Mouse (Mus musculus) hindbrain, embryonic 14.5 days (tissue): ENCODE measurements around the gene Lrrfip1. TPM values are rescaled to one million over a fixed set of nuclear protein-coding genes. Genes with fewer than 3 reads are reported as not detected.
A peak's percentile ranks its signal among the peaks of the same experiment; 100 is the strongest.

ENCODE experiments used
- ATAC-seq: fragments of 200-750 bp; cut with Nextera tagmentation; 2 replicates; pipeline ENCODE4 v1.8.0; 2017; ENCODE audit warnings: moderate number of reproducible peaks, mild to moderate bottlenecking, moderate TSS enrichment, moderate library complexity; ENCODE audit not compliant: low FRiP score
- DNase-seq: peaks from one replicate; pipeline ENCODE4 v3.0.0-alpha.2; 2015; ENCODE audit warnings: low spot score
- H3K27ac ChIP-seq: fragments of 300-500 bp; sonication (generic); 2 replicates; pipeline ENCODE4 v1.5.1; 2014; ENCODE audit warnings: mild to moderate bottlenecking, moderate library complexity
- H3K27me3 ChIP-seq: fragments of 300-500 bp; sonication (generic); 2 replicates; pipeline ENCODE4 v1.6.1; 2014; ENCODE audit warnings: mild to moderate bottlenecking, low read length, mixed read lengths; ENCODE audit not compliant: control insufficient read depth, insufficient read depth
- H3K36me3 ChIP-seq: fragments of 300-500 bp; sonication (generic); replicated peaks from 2 replicates; pipeline ENCODE4 v1.6.1; 2014; ENCODE audit not compliant: control insufficient read depth, insufficient read depth
- H3K4me1 ChIP-seq: fragments of 300-500 bp; sonication (generic); replicated peaks from 2 replicates; pipeline ENCODE4 v1.6.1; 2014; ENCODE audit warnings: antibody characterized with exemption, low read length, mixed read lengths; ENCODE audit not compliant: control insufficient read depth, insufficient read depth
- H3K4me2 ChIP-seq: fragments of 300-500 bp; sonication (generic); replicated peaks from 2 replicates; pipeline ENCODE4 v1.6.1; 2014; ENCODE audit warnings: mild to moderate bottlenecking, moderate library complexity
- H3K4me3 ChIP-seq: fragments of 300-500 bp; sonication (generic); replicated peaks from 2 replicates; pipeline ENCODE4 v1.5.1; 2014; ENCODE audit warnings: mild to moderate bottlenecking, low read length
- H3K9ac ChIP-seq: fragments of 300-500 bp; sonication (generic); 2 replicates; pipeline ENCODE4 v1.6.1; 2014
- H3K9me3 ChIP-seq: fragments of 300-500 bp; sonication (generic); 2 replicates; pipeline ENCODE4 v1.6.1; 2016; ENCODE audit warnings: low read length; ENCODE audit not compliant: control insufficient read depth
- WGBS: fragments of 180-500 bp; shearing (Covaris S2); extraction: QIAGEN DNeasy Blood & Tissue Kit; methylation state at CpG from one replicate; pipeline ENCODE4 v1.1.7; 2014; 5-methylcytosine and 5-hydroxymethylcytosine counted together
- polyA plus RNA-seq: library from polyadenylated mRNA; unstranded; fragments of >200 nt; fragmentation: Nextera tagmentation; extraction: Ambion mirVana; gene quantifications from 2 replicates; pipeline ENCODE4 v1.2.1, GENCODE M21; 2014

The Lrrfip1 gene
- polyA plus RNA-seq, 1 experiment from 2014 or later: 39.5 TPM

DNA sequence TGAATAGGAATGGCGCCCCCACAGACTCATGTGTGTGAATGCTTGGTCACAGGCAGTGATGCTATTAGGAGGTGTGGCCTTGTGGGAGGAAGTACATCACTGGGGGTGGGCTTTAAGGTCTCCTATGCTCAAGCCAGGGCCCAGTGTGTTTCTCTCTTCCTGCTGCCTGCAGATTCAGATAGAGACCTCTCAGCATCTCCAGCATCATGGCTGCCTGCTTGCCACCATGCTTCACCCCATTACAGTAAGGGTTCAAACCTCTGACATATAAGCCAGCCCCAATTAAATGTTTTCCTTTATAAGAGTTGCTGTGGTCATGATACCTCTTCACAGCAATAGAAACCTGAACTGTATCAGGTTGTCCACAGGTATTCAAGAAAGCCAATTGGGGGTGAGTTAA is 2.6 kb upstream of the Lrrfip1 start:
- Histone ChIP-seq H3K4me3 (no peak overlapping the region), H3K27ac (no peak overlapping the region), H3K9ac (no peak overlapping the region), H3K27me3 (no peaks in the 10 kb centered on the region), H3K9me3 (0 out of 2 replicates have a peak, but pooled peaks cover 3% of the 10 kb centered on the region), H3K36me3 (no peaks in the 10 kb centered on the region), H3K4me2 (no peak overlapping the region), H3K4me1 (peaks cover 14% of the 10 kb centered on the region; the same call in 1 of the 2 replicates)
- ATAC-seq: no peak
- no peak for DNase-seq
- WGBS: 97% methylated on average over 1 of the region's 1 CpGs

- WGBS: 86% methylated on average over 4 of the region's 4 CpGs
- 0 out of 2 replicates have a peak, but pooled peaks cover 3% of the 10 kb centered on the region for H3K9me3 ChIP-seq
- DNase-seq: no peak
- no peaks in the 10 kb centered on the region for H3K27me3 ChIP-seq
- ATAC-seq: no peak
- H3K4me3 ChIP-seq: no peak overlapping the region
- no peaks in the 10 kb centered on the region for H3K36me3 ChIP-seq
- H3K4me1 ChIP-seq: peaks cover 14% of the 10 kb centered on the region; the same call in 1 of the 2 replicates
- H3K27ac ChIP-seq: no peak overlapping the region
- no peak overlapping the region for H3K4me2 ChIP-seq
- no peak overlapping the region for H3K9ac ChIP-seq
Measured at GRCm38 (mm10) chr1:90997136-90997535, 1.4 kb upstream of the Lrrfip1 start.

DNA sequence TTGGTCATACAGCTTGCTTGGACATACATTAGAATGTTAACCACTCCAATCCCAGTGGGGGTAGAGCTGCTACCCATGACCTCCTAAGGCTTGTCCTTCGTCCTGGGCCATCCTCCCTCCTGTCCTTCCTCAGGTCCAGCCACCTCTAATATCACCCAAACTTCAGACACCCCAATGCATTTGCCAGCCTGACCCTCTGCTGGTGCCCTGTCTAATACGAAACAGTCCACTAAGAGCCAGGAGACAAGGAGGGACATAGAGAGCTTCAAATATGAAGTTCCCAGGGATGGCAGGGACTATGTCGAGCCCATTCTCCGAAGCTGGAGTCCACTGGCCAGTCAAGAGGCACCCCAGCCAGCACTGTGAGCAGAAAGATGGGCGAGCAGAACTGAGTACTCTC is 896 bp upstream of the Lrrfip1 start:
- Histone ChIP-seq H3K4me1 (peaks cover 14% of the 10 kb centered on the region; the same call in 1 of the 2 replicates), H3K27me3 (no peaks in the 10 kb centered on the region), H3K9ac (peak overlapping the region; percentile 81), H3K4me3 (peak overlapping the region; percentile 56), H3K36me3 (no peaks in the 10 kb centered on the region), H3K4me2 (peak overlapping the region; percentile 82), H3K27ac (no peak overlapping the region), H3K9me3 (0 out of 2 replicates have a peak, but pooled peaks cover 3% of the 10 kb centered on the region)
- WGBS: 87% methylated on average over 5 of the region's 5 CpGs
- ATAC-seq: no peak
- no peak for DNase-seq

DNA sequence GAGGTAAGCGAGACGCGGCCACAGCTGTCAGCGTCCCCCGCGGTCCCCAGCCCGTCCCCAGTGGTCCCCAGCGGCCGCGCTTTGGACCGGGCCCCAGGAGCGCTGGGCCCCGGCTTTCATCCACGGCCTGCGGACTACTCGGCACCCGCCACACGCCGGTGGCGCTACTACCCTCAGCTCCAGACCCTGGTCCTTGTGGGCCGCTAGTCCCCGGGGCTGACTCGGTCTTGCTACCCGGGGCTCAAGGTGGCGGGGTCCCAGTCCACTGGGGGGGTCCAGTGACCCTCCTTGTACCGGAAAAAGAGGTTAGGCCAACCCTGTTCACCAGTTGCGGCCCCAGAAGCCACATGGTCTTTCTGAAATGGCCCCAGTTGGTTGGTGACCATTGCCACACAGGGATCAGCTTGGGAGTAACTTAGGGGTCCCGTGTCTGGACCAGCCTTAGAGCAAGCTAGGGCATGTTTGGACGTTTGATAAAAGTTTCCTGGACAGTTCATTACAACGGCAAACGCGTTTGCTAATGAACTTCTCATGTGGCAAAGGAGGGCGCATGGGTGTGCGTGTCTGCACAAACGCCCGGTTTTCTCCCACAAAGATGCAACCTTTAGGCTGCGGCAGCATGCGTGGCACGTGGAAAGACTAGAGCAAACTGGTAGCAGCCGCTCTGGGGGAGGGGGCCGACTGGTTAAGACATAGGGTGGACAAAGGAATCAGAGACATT is 514 bp downstream of the Lrrfip1 start:
- Histone ChIP-seq H3K27ac (peak overlapping the region; percentile 60), H3K4me1 (peaks cover 14% of the 10 kb centered on the region; the same call in 1 of the 2 replicates), H3K4me2 (peak overlapping the region; percentile 82), H3K27me3 (no peaks in the 10 kb centered on the region), H3K4me3 (peak overlapping the region; percentile 56), H3K36me3 (no peaks in the 10 kb centered on the region), H3K9ac (peak overlapping the region; percentile 81), H3K9me3 (0 out of 2 replicates have a peak, but pooled peaks cover 3% of the 10 kb centered on the region)
- DNase-seq: peak; percentile 41
- ATAC-seq: peak; percentile 74
- 2% methylated on average over 40 of the region's 41 CpGs for WGBS

GRCm38 (mm10) chr1:90999911-91000601 is 1.5 kb downstream of the Lrrfip1 start:
- H3K4me3 ChIP-seq: peak overlapping the region; percentile 56
- 70% methylated on average over 10 of the region's 10 CpGs for WGBS
- no peak overlapping the region for H3K27ac ChIP-seq
- H3K4me2 ChIP-seq: peak overlapping the region; percentile 82
- H3K36me3 ChIP-seq: no peaks in the 10 kb centered on the region
- no peak for DNase-seq
- no peaks in the 10 kb centered on the region for H3K27me3 ChIP-seq
- H3K9ac ChIP-seq: peak overlapping the region; percentile 81; the same call in 1 of the 2 replicates
- H3K4me1 ChIP-seq: peaks cover 14% of the 10 kb centered on the region; the same call in 1 of the 2 replicates
- ATAC-seq: no peak
- H3K9me3 ChIP-seq: 0 out of 2 replicates have a peak, but pooled peaks cover 3% of the 10 kb centered on the region

DNA sequence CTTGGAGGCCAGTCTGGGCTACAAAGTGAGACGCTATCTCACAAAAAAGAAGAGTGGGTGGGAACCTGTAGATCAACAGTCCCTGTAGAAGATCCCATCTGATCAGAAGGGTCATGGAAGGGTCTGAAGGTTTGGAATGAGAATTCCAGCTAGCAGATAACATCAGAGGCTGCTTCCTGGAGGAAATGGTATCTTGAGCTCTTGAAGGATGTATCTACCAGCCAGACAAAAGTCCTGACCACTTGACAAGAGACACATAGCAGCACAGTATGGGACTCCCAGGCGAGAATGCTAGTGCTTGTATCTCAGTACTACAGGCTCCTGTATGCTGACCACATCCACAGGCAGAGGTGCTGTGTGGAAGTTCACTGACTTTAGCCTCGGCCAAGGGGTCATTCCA is 2.6 kb downstream of the Lrrfip1 start:
- Histone ChIP-seq H3K27ac (no peak overlapping the region), H3K4me3 (no peak overlapping the region), H3K4me1 (peaks cover 14% of the 10 kb centered on the region; the same call in 1 of the 2 replicates), H3K4me2 (no peak overlapping the region), H3K27me3 (no peaks in the 10 kb centered on the region), H3K9me3 (no peaks in the 10 kb centered on the region), H3K9ac (no peak overlapping the region), H3K36me3 (no peaks in the 10 kb centered on the region)
- DNase-seq (no peak), ATAC-seq (no peak)
- 90% methylated on average over 3 of the region's 3 CpGs for WGBS

- H3K4me3 ChIP-seq: no peak overlapping the region
- no peaks in the 10 kb centered on the region for H3K27me3 ChIP-seq
- no peak for ATAC-seq
- 92% methylated on average over 3 of the region's 3 CpGs for WGBS
- no peaks in the 10 kb centered on the region for H3K36me3 ChIP-seq
- no peak overlapping the region for H3K9ac ChIP-seq
- DNase-seq: no peak
- no peaks in the 10 kb centered on the region for H3K9me3 ChIP-seq
- no peak overlapping the region for H3K27ac ChIP-seq
- H3K4me2 ChIP-seq: no peak overlapping the region
- peaks cover 14% of the 10 kb centered on the region; the same call in 1 of the 2 replicates for H3K4me1 ChIP-seq
Measured at GRCm38 (mm10) chr1:91001871-91002539, 3.5 kb downstream of the Lrrfip1 start.

GRCm38 (mm10) chr1:91002641-91003040 is 4.1 kb downstream of the Lrrfip1 start:
- H3K27me3 ChIP-seq: no peaks in the 10 kb centered on the region
- H3K9me3 ChIP-seq: no peaks in the 10 kb centered on the region
- no peaks in the 10 kb centered on the region for H3K36me3 ChIP-seq
- no peak overlapping the region for H3K27ac ChIP-seq
- H3K4me3 ChIP-seq: no peak overlapping the region
- H3K4me1 ChIP-seq: peaks cover 14% of the 10 kb centered on the region; the same call in 1 of the 2 replicates
- 93% methylated on average over 3 of the region's 3 CpGs for WGBS
- DNase-seq (no peak), ATAC-seq (no peak)
- H3K9ac ChIP-seq: no peak overlapping the region
- no peak overlapping the region for H3K4me2 ChIP-seq
